Mouse (Mus musculus): ENCODE data around the gene Simc1. TPM values are rescaled to one million over a fixed set of nuclear protein-coding genes. Genes with fewer than 3 reads are reported as not detected.

The Simc1 gene
- polyA plus RNA-seq, 1 experiment from 2014 or later: 27.2 TPM

DNA sequence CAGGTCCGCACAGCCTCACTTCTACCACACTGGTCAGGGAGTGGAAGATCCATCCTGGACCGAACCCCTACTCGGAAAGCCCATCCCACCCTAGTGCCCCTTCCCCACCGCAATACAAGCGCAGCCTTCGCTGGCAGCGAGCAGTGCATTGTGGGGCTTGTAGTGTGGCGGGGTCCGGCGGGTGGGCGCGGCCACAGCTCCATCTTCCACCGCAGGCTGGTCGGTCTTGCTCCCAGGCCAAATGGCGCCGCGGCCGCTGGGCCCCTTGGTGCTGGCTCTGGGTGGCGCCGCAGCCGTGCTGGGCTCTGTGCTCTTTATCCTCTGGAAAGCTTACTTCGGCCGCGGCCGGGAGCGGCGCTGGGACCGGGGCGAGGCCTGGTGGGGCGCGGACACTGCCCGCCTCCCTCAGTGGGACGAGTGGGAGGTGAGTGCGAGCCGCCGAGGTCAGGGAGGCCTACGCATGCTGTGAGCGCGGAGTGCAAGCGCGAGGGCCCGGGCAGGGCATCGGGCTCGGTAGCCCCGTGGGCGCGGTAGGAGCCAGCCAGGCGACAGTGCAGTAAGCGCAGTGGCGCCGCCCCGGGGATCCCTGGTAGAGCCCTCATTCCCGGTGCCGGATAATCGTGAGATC, 71.4 kb downstream of the Simc1 start, which contains the start of gene Arl10:
Arl10 (plus strand) TSS at position 162 of the 628 bp plus-strand sequence.
- Histone ChIP-seq H3K9ac (peak within 1 kb of the TSS; percentile 96), H3K4me3 (peak within 1 kb of the TSS; percentile 92), H3K36me3 (replicated peaks) (peaks cover 8% of the 10 kb centered on the region; the same call in 1 of the 2 replicates), H3K9me3 (no peaks in the 10 kb centered on the region), H3K27ac (peak within 1 kb of the TSS; percentile 82), H3K4me2 (peak within 1 kb of the TSS; percentile 69), H3K4me1 (peaks cover 29% of the 10 kb centered on the region), H3K27me3 (replicated peaks) (peaks cover 4% of the 10 kb centered on the region; the same call in 1 of the 2 replicates)
- ATAC-seq (replicated peaks): peak; percentile 94
- WGBS: under 1% methylated on average over 55 of the region's 55 CpGs

DNA sequence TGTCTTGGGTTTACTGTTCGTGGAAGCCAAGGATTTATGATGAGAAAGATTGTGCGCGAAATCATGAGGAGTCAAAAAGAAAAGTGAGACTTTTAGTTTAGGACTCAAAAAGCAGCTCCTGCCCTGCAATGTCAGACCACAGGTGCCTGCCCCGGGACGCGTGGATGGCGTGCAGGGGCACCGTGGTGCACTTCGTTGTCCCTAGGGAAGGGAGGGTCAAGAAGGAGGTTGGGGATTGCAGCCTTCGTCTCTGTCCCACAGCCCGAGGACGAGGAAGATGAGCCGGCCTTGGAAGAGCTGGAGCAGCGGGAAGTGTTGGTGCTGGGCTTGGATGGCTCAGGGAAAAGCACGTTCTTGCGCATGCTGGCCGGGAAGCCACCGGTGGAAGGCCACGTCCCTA, 71.9 kb downstream of the Simc1 start:
- no peaks in the 10 kb centered on the region for H3K9me3 ChIP-seq
- H3K27me3 ChIP-seq (replicated peaks): peaks cover 4% of the 10 kb centered on the region; the same call in 1 of the 2 replicates
- peak overlapping the region; percentile 69 for H3K4me2 ChIP-seq
- peaks cover 13% of the 10 kb centered on the region for H3K36me3 ChIP-seq (replicated peaks)
- peak overlapping the region; percentile 96 for H3K9ac ChIP-seq
- peak overlapping the region; percentile 82 for H3K27ac ChIP-seq
- ATAC-seq (replicated peaks): 0 out of 2 replicates have a peak, but pooled peaks have one; percentile 13
- peak overlapping the region; percentile 92 for H3K4me3 ChIP-seq
- 4% methylated on average over 19 of the region's 19 CpGs for WGBS
- peaks cover 29% of the 10 kb centered on the region for H3K4me1 ChIP-seq

DNA sequence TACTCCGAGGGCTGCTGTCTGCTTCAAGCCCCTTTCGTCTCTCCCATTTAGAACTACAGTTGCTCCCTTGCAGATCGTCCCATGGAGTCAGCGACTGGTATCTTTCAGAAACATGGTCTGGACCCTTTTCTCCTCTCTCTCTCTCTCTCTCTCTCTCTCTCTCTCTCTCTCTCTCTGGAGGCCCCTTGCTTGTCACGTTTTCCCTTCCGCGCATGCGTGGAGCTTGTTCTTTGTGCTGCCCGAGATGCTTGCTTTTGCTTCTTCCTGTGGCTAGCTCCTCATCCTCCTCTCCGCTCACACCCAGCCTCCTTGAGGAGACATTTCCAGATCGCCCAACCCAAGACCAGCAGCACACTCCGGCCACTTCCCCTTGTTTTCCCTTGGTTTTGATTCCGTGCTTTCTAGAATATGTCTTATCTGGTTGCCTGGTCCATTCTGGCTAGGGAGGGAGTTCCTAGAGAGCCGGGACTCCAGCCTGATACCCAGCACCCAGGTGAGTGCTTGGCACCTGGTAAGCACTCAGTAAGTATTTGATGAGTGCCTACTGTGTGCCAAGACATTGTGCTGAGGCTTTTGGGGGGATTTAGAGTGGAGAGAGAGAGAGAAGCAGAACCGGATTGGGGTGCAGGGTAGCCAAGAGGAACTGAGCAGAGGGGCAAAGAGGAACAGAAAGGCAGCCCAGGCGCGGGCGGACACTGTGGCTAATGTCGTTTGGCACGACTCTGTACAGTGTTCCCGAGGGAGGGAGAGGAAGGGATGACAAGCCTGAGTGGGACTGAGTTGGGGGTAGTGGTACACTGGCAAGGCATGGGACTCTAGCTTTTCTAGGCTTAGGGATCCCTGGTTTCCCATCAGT, 74.3 kb downstream of the Simc1 start:
- no peak for ATAC-seq (replicated peaks)
- peaks cover 4% of the 10 kb centered on the region; the same call in 1 of the 2 replicates for H3K27me3 ChIP-seq (replicated peaks)
- H3K9me3 ChIP-seq: no peaks in the 10 kb centered on the region
- H3K4me2 ChIP-seq: no peak overlapping the region
- H3K27ac ChIP-seq: 0 out of 2 replicates have a peak overlapping the region, but pooled peaks have one; percentile 21
- 87% methylated on average over 21 of the region's 21 CpGs for WGBS
- H3K36me3 ChIP-seq (replicated peaks): peaks cover 19% of the 10 kb centered on the region
- H3K4me1 ChIP-seq: peaks cover 29% of the 10 kb centered on the region
- H3K4me3 ChIP-seq: no peak overlapping the region
- H3K9ac ChIP-seq: no peak overlapping the region

DNA sequence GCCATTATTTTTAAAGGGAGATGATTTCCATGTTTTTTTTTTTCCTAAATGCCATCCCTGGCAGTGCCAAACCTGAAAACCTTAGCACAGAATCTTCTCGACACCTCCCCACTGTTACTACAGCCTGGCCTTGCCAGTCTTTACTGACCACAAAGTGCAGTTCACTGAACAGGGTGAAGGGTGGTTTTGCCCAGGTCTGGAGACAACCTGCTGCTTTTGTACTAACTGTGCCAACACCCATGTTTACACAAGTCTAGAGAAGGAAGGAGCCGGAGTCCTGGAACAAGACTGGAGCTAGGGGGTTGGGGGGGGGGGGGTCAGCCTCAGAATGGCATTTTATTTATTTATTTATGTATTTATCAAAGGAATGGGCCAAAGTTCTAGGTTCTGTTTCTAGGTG, 77.8 kb downstream of the Simc1 start:
- H3K27me3 ChIP-seq (replicated peaks): no peaks in the 10 kb centered on the region
- H3K4me1 ChIP-seq: peaks cover 17% of the 10 kb centered on the region
- no peak overlapping the region for H3K9ac ChIP-seq
- WGBS: 81% methylated on average over 2 of the region's 2 CpGs
- H3K4me3 ChIP-seq: no peak overlapping the region
- H3K9me3 ChIP-seq: no peaks in the 10 kb centered on the region
- no peak overlapping the region for H3K27ac ChIP-seq
- H3K36me3 ChIP-seq (replicated peaks): peaks cover 32% of the 10 kb centered on the region
- H3K4me2 ChIP-seq: no peak overlapping the region
- no peak for ATAC-seq (replicated peaks)

DNA sequence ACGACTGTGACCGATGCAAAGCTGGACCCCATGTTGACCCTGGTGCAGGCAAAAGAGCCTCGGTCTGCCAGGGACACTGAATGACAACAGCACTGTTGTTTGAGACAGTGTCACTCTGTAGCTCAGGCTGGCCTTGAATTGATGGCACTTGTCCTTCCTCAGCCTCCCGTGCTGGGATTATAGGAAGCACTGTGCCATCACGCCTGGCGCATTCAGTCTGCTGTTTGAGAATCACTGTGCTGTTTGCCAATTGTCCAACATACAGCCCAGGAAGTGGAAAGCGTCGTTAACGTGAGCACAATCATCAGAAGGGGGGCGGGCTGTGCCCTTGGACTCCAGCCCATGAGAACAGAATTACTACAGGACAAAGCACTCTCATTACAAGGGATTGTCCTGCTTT, 78.5 kb downstream of the Simc1 start:
- no peak overlapping the region for H3K4me3 ChIP-seq
- peaks cover 32% of the 10 kb centered on the region for H3K36me3 ChIP-seq (replicated peaks)

DNA sequence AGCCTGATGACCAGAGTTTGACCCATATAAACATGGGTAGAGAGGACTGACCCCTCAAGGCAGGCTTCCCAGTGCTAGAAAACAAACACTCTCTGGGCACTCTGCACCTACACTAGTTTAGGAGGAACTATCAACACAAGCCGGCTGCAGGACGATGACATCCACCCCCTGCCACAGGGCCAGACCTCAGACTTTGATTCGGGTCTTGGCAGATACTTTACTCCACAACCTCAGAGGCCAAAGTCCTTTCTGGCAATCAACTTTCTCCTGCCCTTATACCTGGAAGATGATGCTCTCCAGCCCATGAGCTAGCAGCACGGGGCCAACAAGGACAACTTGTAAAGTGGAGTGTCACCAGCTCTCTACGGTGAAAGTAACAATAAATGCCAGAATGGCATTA, 79.3 kb downstream of the Simc1 start:
- Histone ChIP-seq H3K36me3 (replicated peaks) (peaks cover 36% of the 10 kb centered on the region), H3K27me3 (replicated peaks) (no peaks in the 10 kb centered on the region), H3K9me3 (no peaks in the 10 kb centered on the region), H3K9ac (no peak overlapping the region), H3K27ac (no peak overlapping the region), H3K4me1 (peaks cover 4% of the 10 kb centered on the region), H3K4me2 (no peak overlapping the region), H3K4me3 (no peak overlapping the region)
- no peak for ATAC-seq (replicated peaks)
- 89% methylated on average over 5 of the region's 5 CpGs for WGBS

More for the DNA sequence above, 78.5 kb downstream of the Simc1 start:
- Histone ChIP-seq H3K4me2 (no peak overlapping the region), H3K9ac (no peak overlapping the region), H3K27ac (no peak overlapping the region), H3K27me3 (replicated peaks) (no peaks in the 10 kb centered on the region), H3K9me3 (no peaks in the 10 kb centered on the region), H3K4me1 (peaks cover 10% of the 10 kb centered on the region)
- WGBS: 68% methylated on average over 10 of the region's 10 CpGs
- no peak for ATAC-seq (replicated peaks)

DNA sequence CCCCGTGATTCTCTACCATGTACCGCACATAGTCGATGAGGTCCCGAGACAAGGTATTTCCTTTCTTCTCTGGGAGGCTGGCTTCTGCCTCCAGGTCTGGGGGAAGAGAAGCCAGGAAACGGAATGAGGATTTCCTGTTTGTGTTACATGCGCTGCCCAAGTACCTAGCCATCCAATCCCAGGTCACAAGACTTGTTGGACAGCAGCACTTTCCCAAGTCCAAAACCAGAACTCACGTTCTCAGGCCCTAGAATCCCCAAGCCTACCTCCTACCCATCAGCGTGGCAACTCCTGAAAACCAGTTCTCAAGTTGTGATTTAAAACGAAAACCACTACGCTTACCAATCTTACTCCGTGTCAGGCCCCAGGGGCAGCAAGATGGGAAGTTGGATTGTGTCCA, 82.3 kb downstream of the Simc1 start:
- H3K9me3 ChIP-seq: no peaks in the 10 kb centered on the region
- no peak overlapping the region for H3K27ac ChIP-seq
- no peak overlapping the region for H3K4me3 ChIP-seq
- ATAC-seq (replicated peaks): no peak
- H3K4me1 ChIP-seq: peaks cover 14% of the 10 kb centered on the region
- 90% methylated on average over 11 of the region's 11 CpGs for WGBS
- H3K27me3 ChIP-seq (replicated peaks): no peaks in the 10 kb centered on the region
- H3K36me3 ChIP-seq (replicated peaks): peaks cover 25% of the 10 kb centered on the region
- no peak overlapping the region for H3K4me2 ChIP-seq
- H3K9ac ChIP-seq: no peak overlapping the region

DNA sequence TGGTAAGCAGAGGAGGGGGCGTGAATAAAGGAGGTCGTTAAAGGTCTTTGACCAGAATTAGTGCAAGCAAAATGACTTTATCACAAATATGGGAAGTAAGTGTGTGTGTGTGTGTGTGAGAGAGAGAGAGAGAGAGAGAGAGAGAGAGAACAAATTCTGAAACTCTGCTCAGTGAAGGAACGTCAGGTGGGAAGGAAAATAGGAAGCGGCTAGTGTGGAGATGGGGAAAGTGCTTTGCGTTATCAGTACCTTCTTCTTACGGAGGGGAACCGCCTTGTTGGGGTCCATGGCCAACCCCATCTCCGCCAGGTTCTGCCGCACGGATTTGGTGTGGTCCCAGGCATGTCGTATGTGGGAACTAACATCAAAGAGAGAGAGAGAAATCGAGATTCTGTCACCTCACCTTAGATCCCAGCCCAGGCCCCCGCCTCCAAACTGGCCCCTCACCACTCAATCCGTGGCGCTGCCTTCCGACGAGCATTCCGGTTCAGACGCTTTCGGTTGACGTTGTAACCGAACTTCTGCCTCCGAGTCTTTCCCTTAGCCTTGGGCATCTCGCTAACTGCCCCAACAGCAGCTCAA, 85.9 kb downstream of the Simc1 start:
- no peak for ATAC-seq (replicated peaks)
- WGBS: 2% methylated on average over 24 of the region's 24 CpGs
- peak overlapping the region; percentile 93; the same call in 1 of the 2 replicates for H3K27ac ChIP-seq

DNA sequence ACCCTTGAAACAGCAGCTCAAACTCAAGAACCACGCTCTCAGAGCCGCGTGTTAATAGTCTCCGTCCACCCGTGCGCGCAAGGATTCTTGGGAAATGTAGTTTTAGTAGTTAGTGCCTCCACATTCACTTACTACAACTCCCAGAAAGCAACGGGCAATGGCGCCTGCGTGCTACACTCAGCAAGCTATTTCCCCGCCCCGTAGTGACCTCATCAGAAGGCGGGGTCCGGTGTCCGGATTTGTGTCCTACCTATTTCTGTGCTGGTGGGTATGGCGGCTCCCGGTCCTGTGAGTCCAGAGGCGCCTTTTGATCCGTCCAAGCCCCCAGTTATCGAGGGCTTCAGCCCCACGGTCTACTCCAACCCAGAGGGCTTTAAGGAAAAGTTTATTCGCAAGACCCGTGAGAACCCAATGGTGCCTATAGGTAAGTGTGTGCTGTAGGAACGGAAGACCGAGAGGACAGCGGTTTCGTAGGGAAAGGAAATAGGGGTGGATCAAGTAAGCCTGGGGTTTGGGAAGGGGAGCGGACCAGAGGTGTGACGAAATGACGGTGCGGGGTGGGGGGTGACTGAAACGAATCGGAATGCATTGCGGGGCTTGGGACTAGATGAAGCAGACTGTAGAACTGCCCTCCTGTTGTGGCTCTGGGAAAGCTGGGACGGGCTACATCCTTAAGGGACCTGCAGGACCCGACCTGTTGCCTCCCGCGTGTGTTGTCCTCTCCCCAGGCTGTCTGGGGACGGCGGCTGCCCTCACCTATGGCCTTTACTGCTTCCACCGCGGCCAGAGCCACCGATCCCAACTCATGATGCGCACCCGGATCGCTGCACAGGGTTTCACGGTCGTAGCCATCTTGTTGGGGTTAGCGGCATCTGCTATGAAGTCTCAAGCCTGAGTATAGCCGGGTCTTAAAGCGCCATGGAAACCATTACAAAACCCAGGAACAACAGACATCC, 86.7 kb downstream of the Simc1 start, which contains the start of the genes Nop16 and Higd2a:
Nop16 (minus strand) TSS at position 95 of the 956 bp plus-strand sequence.
Higd2a (plus strand) TSS at position 212 of the 956 bp plus-strand sequence.
- Histone ChIP-seq H3K36me3 (replicated peaks) (peaks cover 14% of the 10 kb centered on the region), H3K4me3 (peak within 1 kb of the TSS; percentile 86), H3K27me3 (replicated peaks) (no peaks in the 10 kb centered on the region), H3K27ac (peak within 1 kb of the TSS; percentile 93), H3K9me3 (no peaks in the 10 kb centered on the region), H3K4me1 (peaks cover 30% of the 10 kb centered on the region), H3K9ac (peak within 1 kb of the TSS; percentile 89), H3K4me2 (peak within 1 kb of the TSS; percentile 67)
- peak; percentile 97 for ATAC-seq (replicated peaks)
- under 1% methylated on average over 51 of the region's 51 CpGs for WGBS

More for the DNA sequence above, 85.9 kb downstream of the Simc1 start:
- Histone ChIP-seq H3K36me3 (replicated peaks) (peaks cover 17% of the 10 kb centered on the region; the same call in 1 of the 2 replicates), H3K9me3 (no peaks in the 10 kb centered on the region), H3K27me3 (replicated peaks) (no peaks in the 10 kb centered on the region), H3K9ac (peak overlapping the region; percentile 55), H3K4me3 (peak overlapping the region; percentile 86), H3K4me2 (peak overlapping the region; percentile 67), H3K4me1 (peaks cover 30% of the 10 kb centered on the region)

DNA sequence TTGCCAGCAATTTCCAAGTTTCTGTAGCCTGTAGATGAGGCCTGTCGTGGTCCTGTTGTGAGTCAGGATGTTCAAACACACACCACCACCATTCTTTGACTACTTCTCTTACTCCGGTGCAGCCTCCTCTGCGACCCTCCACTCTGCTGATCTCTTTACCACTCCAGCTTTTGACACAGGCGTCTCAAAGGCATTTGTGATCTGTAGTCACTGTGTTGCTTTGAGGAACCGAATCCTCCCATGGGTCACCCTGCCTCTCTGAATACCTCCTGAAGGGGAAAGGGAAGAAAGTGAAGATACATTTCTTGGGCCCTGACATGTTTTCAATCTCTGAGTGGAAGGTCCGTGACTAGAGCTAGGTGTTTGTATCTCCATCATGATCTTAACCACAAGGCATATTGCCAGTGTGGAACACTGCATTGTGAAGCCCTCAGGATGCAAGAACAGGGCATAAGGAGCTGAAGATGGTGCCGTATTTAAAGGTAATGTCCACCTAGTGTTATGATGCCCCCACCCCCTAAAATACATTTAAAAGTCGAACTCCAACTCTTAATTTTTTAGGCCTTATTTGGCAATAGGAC, 88.3 kb downstream of the Simc1 start:
- H3K4me1 ChIP-seq: peaks cover 30% of the 10 kb centered on the region
- no peak overlapping the region for H3K9ac ChIP-seq
- peaks cover 8% of the 10 kb centered on the region for H3K36me3 ChIP-seq (replicated peaks)
- no peak overlapping the region for H3K27ac ChIP-seq
- H3K9me3 ChIP-seq: no peaks in the 10 kb centered on the region
- no peaks in the 10 kb centered on the region for H3K27me3 ChIP-seq (replicated peaks)
- peak overlapping the region; percentile 67 for H3K4me2 ChIP-seq
- H3K4me3 ChIP-seq: peak overlapping the region; percentile 86
- ATAC-seq (replicated peaks): no peak
- 91% methylated on average over 8 of the region's 8 CpGs for WGBS

DNA sequence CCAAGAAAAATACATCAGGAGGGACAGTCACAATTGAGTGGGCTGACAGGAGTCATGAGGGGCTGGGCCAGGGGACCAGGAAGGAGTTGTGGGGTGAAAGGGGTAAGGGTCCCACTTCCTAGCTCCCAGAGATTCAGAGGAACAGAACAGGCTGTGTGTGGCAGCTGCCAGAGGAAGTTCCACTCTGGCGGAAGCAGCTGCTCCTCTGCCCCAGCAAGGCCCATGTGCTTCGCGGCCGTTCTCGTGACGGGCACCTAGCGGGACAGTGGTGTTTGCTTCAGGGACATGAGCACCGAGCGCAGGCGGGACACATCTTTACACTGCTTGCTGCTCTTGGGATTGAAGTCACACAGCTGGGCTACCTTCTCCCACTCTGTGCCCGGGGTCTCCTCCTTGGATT, 90.0 kb downstream of the Simc1 start:
- Histone ChIP-seq H3K27me3 (replicated peaks) (no peaks in the 10 kb centered on the region), H3K4me2 (no peak overlapping the region), H3K27ac (no peak overlapping the region), H3K9ac (no peak overlapping the region), H3K9me3 (no peaks in the 10 kb centered on the region), H3K4me3 (no peak overlapping the region), H3K4me1 (peaks cover 26% of the 10 kb centered on the region), H3K36me3 (replicated peaks) (no peaks in the 10 kb centered on the region; the same call in 1 of the 2 replicates)
- no peak for ATAC-seq (replicated peaks)
- WGBS: 92% methylated on average over 11 of the region's 11 CpGs

All from midbrain, embryonic 15.5 days (tissue).